Mouse (Mus musculus): ENCODE results near the gene Olfr597. TPM values are rescaled to one million over a fixed set of nuclear protein-coding genes. Genes with fewer than 3 reads are reported as not detected.
"Not testable (repeated sequence)": the region's sequence is repeated elsewhere in the genome, so short reads cannot be mapped to it uniquely, and the experiment has no call there.

The Olfr597 gene
- polyA plus RNA-seq (2014; fragmentation: Nextera tagmentation; extraction: Ambion mirVana): not detected in 2 replicates

DNA sequence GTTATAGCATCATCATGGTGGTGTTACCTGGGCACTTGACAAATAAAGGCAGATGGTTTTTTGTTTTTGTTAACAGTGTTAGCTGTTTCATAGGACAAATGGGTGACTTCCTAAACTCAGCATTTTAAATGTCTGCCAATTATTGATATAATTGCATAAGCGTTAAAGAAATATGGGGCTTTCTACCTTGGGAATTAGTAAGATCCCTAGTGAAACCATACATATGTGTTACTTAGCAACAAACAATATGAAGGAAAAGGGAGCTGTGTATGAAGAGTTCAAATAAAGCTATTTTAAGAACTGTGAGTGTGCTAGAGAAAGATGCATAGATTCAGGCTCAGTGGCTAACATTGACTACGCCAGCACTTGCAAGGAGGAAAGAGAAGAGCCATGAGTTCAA lies at the start of gene Olfr597:
Gene Olfr597 (plus strand): TSS at position 301 of the 400 bp plus-strand sequence.
- H3K36me3 ChIP-seq (ENCODE audit: control insufficient read depth, insufficient read depth, low read length); H3K9me3 ChIP-seq (ENCODE audit: control insufficient read depth, low read length); H3K9ac ChIP-seq (ENCODE audit: low read length); H3K27me3 ChIP-seq (ENCODE audit: control insufficient read depth, insufficient read depth, low read length); DNase-seq (ENCODE audit: low spot score); ATAC-seq (ENCODE audit: insufficient read depth, low FRiP score, low TSS enrichment); H3K27ac ChIP-seq (ENCODE audit: low read depth, low read length); H3K4me3 ChIP-seq (ENCODE audit: low read depth, low read length); H3K4me2 ChIP-seq (ENCODE audit: low read depth); H3K4me1 ChIP-seq (ENCODE audit: control insufficient read depth, insufficient read depth, low read length): not testable (repeated sequence)
- WGBS: 88% methylated on average over 2 of the region's 2 CpGs

DNA sequence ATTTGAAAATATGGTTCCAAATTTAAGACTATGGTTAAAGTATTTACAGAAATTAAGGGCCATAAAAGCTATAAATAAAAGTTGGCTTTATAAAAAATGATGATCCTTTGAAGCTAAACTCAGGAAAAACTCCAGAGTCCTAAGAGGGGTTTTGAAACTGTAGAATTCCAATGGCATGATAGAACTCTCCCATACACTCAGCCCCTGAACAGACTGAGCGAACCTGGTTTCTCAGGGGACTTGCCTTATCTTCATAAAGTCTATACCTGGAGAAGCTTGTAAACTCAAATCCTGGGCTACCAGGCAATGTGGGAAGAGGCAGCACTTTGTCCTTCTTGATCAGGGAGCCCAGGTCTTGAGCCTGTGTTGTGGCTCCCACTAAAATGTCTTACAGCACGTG lies 10.8 kb upstream of the Olfr597 start, which contains the start of gene Olfr596:
Gene Olfr596 (plus strand): TSS at position 301 of the 400 bp plus-strand sequence.
- 90% methylated on average over 2 of the region's 2 CpGs for WGBS
- H3K27ac ChIP-seq (ENCODE audit: low read depth, low read length); ATAC-seq (ENCODE audit: insufficient read depth, low FRiP score, low TSS enrichment): not testable (repeated sequence)

DNA sequence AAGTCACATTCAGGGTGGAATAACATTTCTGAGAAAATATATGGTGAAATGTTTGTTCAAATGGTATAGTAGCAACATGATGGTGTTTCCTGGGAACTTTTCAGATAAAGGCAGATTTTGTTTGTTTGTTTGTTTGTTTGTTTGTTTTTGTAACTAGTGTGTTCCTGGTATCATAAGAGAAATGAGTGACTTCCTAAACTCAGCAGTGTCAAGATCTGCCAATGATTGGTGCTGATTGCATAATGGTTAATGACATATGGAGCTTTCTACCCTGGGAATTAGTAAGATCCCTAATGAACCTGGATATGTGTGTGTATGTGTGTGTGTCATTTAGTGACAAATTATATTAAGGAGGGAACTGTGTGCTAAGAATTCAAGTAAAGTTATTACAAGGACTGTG lies 7.2 kb downstream of the Olfr597 start, which contains the start of gene Olfr598:
Gene Olfr598 (plus strand): TSS at position 301 of the 400 bp plus-strand sequence.
- ATAC-seq (ENCODE audit: insufficient read depth, low FRiP score, low TSS enrichment) (no peak), DNase-seq (ENCODE audit: low spot score) (no peak)
- Histone ChIP-seq H3K36me3 (ENCODE audit: control insufficient read depth, insufficient read depth, low read length) (no peaks in the 10 kb centered on the region), H3K9ac (ENCODE audit: low read length) (no peak within 1 kb of the TSS), H3K4me2 (ENCODE audit: low read depth) (no peak within 1 kb of the TSS), H3K9me3 (ENCODE audit: control insufficient read depth, low read length) (no peaks in the 10 kb centered on the region), H3K4me1 (ENCODE audit: control insufficient read depth, insufficient read depth, low read length) (no peaks in the 10 kb centered on the region), H3K4me3 (ENCODE audit: low read depth, low read length) (no peak within 1 kb of the TSS), H3K27ac (ENCODE audit: low read depth, low read length) (no peak within 1 kb of the TSS), H3K27me3 (ENCODE audit: control insufficient read depth, insufficient read depth, low read length) (no peaks in the 10 kb centered on the region)

More for the DNA sequence above, 10.8 kb upstream of the Olfr597 start, which contains the start of gene Olfr596:
- not testable (repeated sequence) for H3K9me3 ChIP-seq (ENCODE audit: control insufficient read depth, low read length); H3K9ac ChIP-seq (ENCODE audit: low read length); H3K4me2 ChIP-seq (ENCODE audit: low read depth); DNase-seq (ENCODE audit: low spot score); H3K27me3 ChIP-seq (ENCODE audit: control insufficient read depth, insufficient read depth, low read length); H3K4me1 ChIP-seq (ENCODE audit: control insufficient read depth, insufficient read depth, low read length); H3K36me3 ChIP-seq (ENCODE audit: control insufficient read depth, insufficient read depth, low read length); H3K4me3 ChIP-seq (ENCODE audit: low read depth, low read length)

DNA sequence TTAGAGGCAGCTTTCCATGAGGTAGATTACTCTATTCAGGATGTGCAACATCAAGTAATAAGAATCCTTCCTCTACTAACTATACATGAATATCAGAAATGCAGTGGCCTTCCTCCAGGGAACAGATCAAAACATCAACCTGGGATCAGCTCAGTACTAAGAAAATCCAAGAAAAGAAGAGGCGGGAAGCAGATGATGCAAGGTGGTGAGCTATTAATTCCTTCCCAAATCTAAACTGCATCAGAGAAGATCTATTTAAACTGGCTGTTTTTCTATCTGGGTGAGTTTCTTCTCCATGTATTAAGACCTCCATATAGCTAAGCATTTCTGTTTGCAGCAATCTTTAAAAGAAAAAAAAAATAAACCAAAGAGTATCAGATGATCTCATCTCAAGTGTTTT lies 19.5 kb downstream of the Olfr597 start, which contains the start of gene Olfr599:
Gene Olfr599 (plus strand): TSS at position 301 of the 400 bp plus-strand sequence.
- Histone ChIP-seq H3K9me3 (ENCODE audit: control insufficient read depth, low read length) (no peaks in the 10 kb centered on the region), H3K9ac (ENCODE audit: low read length) (no peak within 1 kb of the TSS), H3K36me3 (ENCODE audit: control insufficient read depth, insufficient read depth, low read length) (no peaks in the 10 kb centered on the region), H3K4me1 (ENCODE audit: control insufficient read depth, insufficient read depth, low read length) (no peaks in the 10 kb centered on the region), H3K4me2 (ENCODE audit: low read depth) (no peak within 1 kb of the TSS), H3K27me3 (ENCODE audit: control insufficient read depth, insufficient read depth, low read length) (no peaks in the 10 kb centered on the region), H3K27ac (ENCODE audit: low read depth, low read length) (no peak within 1 kb of the TSS), H3K4me3 (ENCODE audit: low read depth, low read length) (no peak within 1 kb of the TSS)
- no peak for DNase-seq (ENCODE audit: low spot score)
- no peak for ATAC-seq (ENCODE audit: insufficient read depth, low FRiP score, low TSS enrichment)
- WGBS: 80% methylated on average over 1 of the region's 1 CpGs

DNA sequence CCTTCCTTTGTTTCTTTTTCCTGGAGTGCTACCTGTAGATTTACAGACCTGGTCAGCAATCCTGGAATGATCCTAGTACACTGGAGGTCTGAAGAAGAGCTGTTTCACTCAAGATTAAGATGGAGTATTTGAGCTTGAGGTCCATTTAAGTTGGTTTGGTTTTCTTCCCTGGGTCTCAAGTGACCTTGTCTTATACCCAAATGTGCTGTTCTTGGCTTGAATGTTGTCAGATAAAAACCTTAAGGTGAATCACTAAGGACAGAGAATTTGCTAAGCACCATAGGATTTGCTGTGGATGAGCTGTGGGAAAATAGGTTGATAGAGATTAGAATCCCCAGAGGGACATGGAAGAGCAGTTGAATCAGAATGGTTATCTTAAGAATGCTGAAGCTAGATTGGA lies 33.5 kb downstream of the Olfr597 start, which contains the start of gene Olfr600:
Gene Olfr600 (minus strand): TSS at position 101 of the 400 bp plus-strand sequence.
- no peak within 1 kb of the TSS for H3K27ac ChIP-seq (ENCODE audit: low read depth, low read length)
- no peaks in the 10 kb centered on the region for H3K36me3 ChIP-seq (ENCODE audit: control insufficient read depth, insufficient read depth, low read length)
- no peak within 1 kb of the TSS for H3K4me2 ChIP-seq (ENCODE audit: low read depth)
- no peak within 1 kb of the TSS for H3K9ac ChIP-seq (ENCODE audit: low read length)
- ATAC-seq (ENCODE audit: insufficient read depth, low FRiP score, low TSS enrichment) (no peak), DNase-seq (ENCODE audit: low spot score) (no peak)
- H3K27me3 ChIP-seq (ENCODE audit: control insufficient read depth, insufficient read depth, low read length): no peaks in the 10 kb centered on the region
- H3K4me1 ChIP-seq (ENCODE audit: control insufficient read depth, insufficient read depth, low read length): no peaks in the 10 kb centered on the region
- no peaks in the 10 kb centered on the region for H3K9me3 ChIP-seq (ENCODE audit: control insufficient read depth, low read length)
- H3K4me3 ChIP-seq (ENCODE audit: low read depth, low read length): no peak within 1 kb of the TSS

DNA sequence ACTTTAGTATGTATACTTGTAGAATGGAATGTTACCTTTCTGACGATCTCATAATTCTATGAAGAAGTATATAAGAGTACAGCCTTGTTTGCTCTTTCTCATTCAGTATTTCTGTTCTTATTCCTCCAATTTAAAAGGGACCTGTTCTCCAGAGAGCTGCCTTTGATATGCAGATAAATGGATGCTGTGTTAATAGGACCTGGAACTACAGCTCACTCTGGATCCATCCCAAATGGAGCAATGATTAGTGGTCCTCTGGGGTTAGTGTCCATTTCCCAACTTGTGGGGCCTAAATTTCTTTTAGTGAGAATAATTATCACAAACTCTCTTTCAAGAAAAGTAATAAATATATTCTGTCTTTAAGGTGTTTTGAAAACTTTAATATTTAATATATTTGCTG lies 46.4 kb downstream of the Olfr597 start, which contains the start of gene Olfr601:
Gene Olfr601 (minus strand): TSS at position 101 of the 400 bp plus-strand sequence.
- H3K27me3 ChIP-seq (ENCODE audit: control insufficient read depth, insufficient read depth, low read length): no peaks in the 10 kb centered on the region
- no peak within 1 kb of the TSS for H3K4me2 ChIP-seq (ENCODE audit: low read depth)
- DNase-seq (ENCODE audit: low spot score) (no peak), ATAC-seq (ENCODE audit: insufficient read depth, low FRiP score, low TSS enrichment) (no peak)
- H3K27ac ChIP-seq (ENCODE audit: low read depth, low read length): no peak within 1 kb of the TSS
- H3K36me3 ChIP-seq (ENCODE audit: control insufficient read depth, insufficient read depth, low read length): no peaks in the 10 kb centered on the region
- 92% methylated on average over 1 of the region's 1 CpGs for WGBS
- no peak within 1 kb of the TSS for H3K9ac ChIP-seq (ENCODE audit: low read length)
- no peak within 1 kb of the TSS for H3K4me3 ChIP-seq (ENCODE audit: low read depth, low read length)
- H3K9me3 ChIP-seq (ENCODE audit: control insufficient read depth, low read length): no peaks in the 10 kb centered on the region
- H3K4me1 ChIP-seq (ENCODE audit: control insufficient read depth, insufficient read depth, low read length): no peaks in the 10 kb centered on the region

Small RNAs within 50 kb of the gene (microRNA-seq; reads per million reads assigned to microRNA genes)
- gene Gm23550: not detected

Other genes starting within 250 kb of the Olfr597 start
- gene Olfr584, start 234.4 kb upstream of the Olfr597 start, polyA plus RNA-seq (2014; fragmentation: Nextera tagmentation; extraction: Ambion mirVana): not detected in 2 replicates
- gene Olfr585, start 218.6 kb upstream of the Olfr597 start, polyA plus RNA-seq (2014; fragmentation: Nextera tagmentation; extraction: Ambion mirVana): not detected in 2 replicates
- not detected in 2 replicates for gene Olfr586, start 190.7 kb upstream of the Olfr597 start, polyA plus RNA-seq (2014; fragmentation: Nextera tagmentation; extraction: Ambion mirVana)
- not detected in 2 replicates for gene Olfr588-ps1, start 175.4 kb upstream of the Olfr597 start, polyA plus RNA-seq (2014; fragmentation: Nextera tagmentation; extraction: Ambion mirVana)
- gene Olfr589, start 160.0 kb upstream of the Olfr597 start, polyA plus RNA-seq (2014; fragmentation: Nextera tagmentation; extraction: Ambion mirVana): not detected in 2 replicates
- not detected in 2 replicates for gene Olfr591, start 138.0 kb upstream of the Olfr597 start, polyA plus RNA-seq (2014; fragmentation: Nextera tagmentation; extraction: Ambion mirVana)
- not detected in 2 replicates for gene Olfr592, start 131.5 kb upstream of the Olfr597 start, polyA plus RNA-seq (2014; fragmentation: Nextera tagmentation; extraction: Ambion mirVana)
- gene Olfr593, start 104.5 kb upstream of the Olfr597 start, polyA plus RNA-seq (2014; fragmentation: Nextera tagmentation; extraction: Ambion mirVana): not detected in 2 replicates
- gene Olfr594, start 99.3 kb upstream of the Olfr597 start, polyA plus RNA-seq (2014; fragmentation: Nextera tagmentation; extraction: Ambion mirVana): not detected in 2 replicates
- not detected in 2 replicates for gene Usp17ld, start 63.8 kb upstream of the Olfr597 start, polyA plus RNA-seq (2014; fragmentation: Nextera tagmentation; extraction: Ambion mirVana)
- not detected in 2 replicates for gene Olfr596, start 10.7 kb upstream of the Olfr597 start, polyA plus RNA-seq (2014; fragmentation: Nextera tagmentation; extraction: Ambion mirVana)
- gene Olfr598, start 7.3 kb downstream of the Olfr597 start, polyA plus RNA-seq (2014; fragmentation: Nextera tagmentation; extraction: Ambion mirVana): not detected in 2 replicates
- not detected in 2 replicates for gene Olfr599, start 19.6 kb downstream of the Olfr597 start, polyA plus RNA-seq (2014; fragmentation: Nextera tagmentation; extraction: Ambion mirVana)
- gene Olfr600, start 33.4 kb downstream of the Olfr597 start, polyA plus RNA-seq (2014; fragmentation: Nextera tagmentation; extraction: Ambion mirVana): not detected in 2 replicates
- not detected in 2 replicates for gene Olfr601, start 46.3 kb downstream of the Olfr597 start, polyA plus RNA-seq (2014; fragmentation: Nextera tagmentation; extraction: Ambion mirVana)
- gene Olfr603, start 69.9 kb downstream of the Olfr597 start, polyA plus RNA-seq (2014; fragmentation: Nextera tagmentation; extraction: Ambion mirVana): not detected in 2 replicates
- gene Usp17lc, start 98.8 kb downstream of the Olfr597 start, polyA plus RNA-seq (2014; fragmentation: Nextera tagmentation; extraction: Ambion mirVana): not detected in 2 replicates
- not detected in 2 replicates for gene Olfr605, start 129.1 kb downstream of the Olfr597 start, polyA plus RNA-seq (2014; fragmentation: Nextera tagmentation; extraction: Ambion mirVana)
- not detected in 2 replicates for gene Olfr606, start 132.7 kb downstream of the Olfr597 start, polyA plus RNA-seq (2014; fragmentation: Nextera tagmentation; extraction: Ambion mirVana)
- not detected in 2 replicates for gene Olfr607, start 147.8 kb downstream of the Olfr597 start, polyA plus RNA-seq (2014; fragmentation: Nextera tagmentation; extraction: Ambion mirVana)
- gene Olfr608, start 153.6 kb downstream of the Olfr597 start, polyA plus RNA-seq (2014; fragmentation: Nextera tagmentation; extraction: Ambion mirVana): not detected in 2 replicates
- gene Olfr609, start 181.7 kb downstream of the Olfr597 start, polyA plus RNA-seq (2014; fragmentation: Nextera tagmentation; extraction: Ambion mirVana): not detected in 2 replicates
- not detected in 2 replicates for gene Olfr610, start 195.8 kb downstream of the Olfr597 start, polyA plus RNA-seq (2014; fragmentation: Nextera tagmentation; extraction: Ambion mirVana)
- not detected in 2 replicates for gene Olfr611, start 204.5 kb downstream of the Olfr597 start, polyA plus RNA-seq (2014; fragmentation: Nextera tagmentation; extraction: Ambion mirVana)
- not detected in 2 replicates for gene Olfr612, start 226.4 kb downstream of the Olfr597 start, polyA plus RNA-seq (2014; fragmentation: Nextera tagmentation; extraction: Ambion mirVana)
- gene Olfr613, start 231.8 kb downstream of the Olfr597 start, polyA plus RNA-seq (2014; fragmentation: Nextera tagmentation; extraction: Ambion mirVana): not detected in 2 replicates
- not detected in 2 replicates for gene Olfr615, start 239.8 kb downstream of the Olfr597 start, polyA plus RNA-seq (2014; fragmentation: Nextera tagmentation; extraction: Ambion mirVana)

All from neural tube, embryonic 11.5 days (tissue).